Mouse (Mus musculus) midbrain, embryonic 10.5 days (tissue): Measurements from ENCODE around the gene Cnmd. TPM values are rescaled to one million over a fixed set of nuclear protein-coding genes. Genes with fewer than 3 reads are reported as not detected.

Experiments used
- DNase-seq: peaks from one replicate; pipeline ENCODE4 v3.0.0-alpha.2; 2017; ENCODE audit warnings: low spot score
- H3K27ac ChIP-seq: fragments of 300-500 bp; sonication (generic); replicated peaks from 2 replicates; pipeline ENCODE4 v1.5.1; 2016; ENCODE audit warnings: mild to moderate bottlenecking
- H3K27me3 ChIP-seq: fragments of 300-500 bp; sonication (generic); 2 replicates; pipeline ENCODE4 v1.6.1; 2016; ENCODE audit warnings: low read depth, mild to moderate bottlenecking; ENCODE audit not compliant: poor library complexity, severe bottlenecking
- H3K36me3 ChIP-seq: fragments of 300-500 bp; sonication (generic); 2 replicates; pipeline ENCODE4 v1.6.1; 2016; ENCODE audit warnings: mild to moderate bottlenecking, moderate library complexity
- H3K4me1 ChIP-seq: fragments of 300-500 bp; sonication (generic); 2 replicates; pipeline ENCODE4 v1.6.1; 2016
- H3K4me3 ChIP-seq: fragments of 300-500 bp; sonication (generic); 2 replicates; pipeline ENCODE4 v1.5.1; 2016; ENCODE audit warnings: mild to moderate bottlenecking, moderate library complexity
- H3K9me3 ChIP-seq: fragments of 300-500 bp; sonication (generic); replicated peaks from 2 replicates; pipeline ENCODE4 v1.6.1; 2016; ENCODE audit warnings: mild to moderate bottlenecking
- WGBS: fragments of 180-500 bp; shearing (Covaris S2); methylation state at CpG from one replicate; pipeline ENCODE4 v1.1.7; 2016; 5-methylcytosine and 5-hydroxymethylcytosine counted together
- polyA plus RNA-seq: library from polyadenylated mRNA; unstranded; fragments of >200 nt; fragmentation: Nextera tagmentation; extraction: Ambion mirVana; gene quantifications from 2 replicates; pipeline ENCODE4 v1.2.1, GENCODE M21; 2016

Cnmd gene
- 5.3 and 6.3 TPM in 2 replicates for polyA plus RNA-seq

GRCm38 (mm10) chr14:79662001-79662400 lies at the start of gene Cnmd:
Cnmd (minus strand) TSS chr14:79662170.
- Histone ChIP-seq H3K4me3 (peak within 1 kb of the TSS; percentile 49), H3K36me3 (no peaks in the 10 kb centered on the region), H3K27me3 (peaks cover 23% of the 10 kb centered on the region), H3K9me3 (no peaks in the 10 kb centered on the region), H3K27ac (peak within 1 kb of the TSS; percentile 43; the same call in 1 of the 2 replicates), H3K4me1 (peaks cover 20% of the 10 kb centered on the region)
- 60% methylated on average over 4 of the region's 4 CpGs for WGBS
- no peak for DNase-seq

DNA sequence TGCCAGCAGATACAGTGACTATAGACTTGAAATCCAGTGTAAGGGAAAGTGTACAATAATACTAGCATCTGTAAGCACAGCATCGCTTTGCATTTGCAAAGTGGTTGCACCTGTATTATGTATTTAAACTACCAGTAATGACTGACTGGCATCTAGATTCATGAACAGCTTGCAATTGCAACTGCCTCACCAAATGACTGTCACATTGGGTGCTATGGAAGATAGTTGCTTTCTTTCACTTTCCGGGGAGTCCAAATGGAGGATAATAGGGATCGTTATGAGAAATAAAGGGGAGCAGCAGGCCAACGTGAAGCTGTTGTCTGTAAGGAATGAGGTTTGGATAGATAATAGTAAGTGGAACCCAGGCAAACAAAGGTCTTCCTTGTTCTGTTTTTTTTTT lies 49.3 kb upstream of the Cnmd start:
- no peak overlapping the region for H3K27ac ChIP-seq
- H3K4me1 ChIP-seq, result no peaks in the 10 kb centered on the region
- H3K9me3 ChIP-seq, result no peaks in the 10 kb centered on the region
- no peak for DNase-seq
- no peaks in the 10 kb centered on the region for H3K36me3 ChIP-seq
- WGBS, result 81% methylated on average over 4 of the region's 4 CpGs
- H3K27me3 ChIP-seq, result no peaks in the 10 kb centered on the region
- H3K4me3 ChIP-seq, result no peak overlapping the region

- no peaks in the 10 kb centered on the region for H3K36me3 ChIP-seq
- 87% methylated on average over 22 of the region's 22 CpGs for WGBS
- DNase-seq, result no peak
- no peaks in the 10 kb centered on the region for H3K9me3 ChIP-seq
- H3K4me1 ChIP-seq, result peaks cover 22% of the 10 kb centered on the region
- H3K27me3 ChIP-seq, result no peaks in the 10 kb centered on the region
- H3K27ac ChIP-seq, result no peak overlapping the region
- H3K4me3 ChIP-seq, result no peak overlapping the region
Measured at GRCm38 (mm10) chr14:79703523-79704172, 41.7 kb upstream of the Cnmd start.

- Histone ChIP-seq H3K36me3 (no peaks in the 10 kb centered on the region), H3K4me1 (peaks cover 22% of the 10 kb centered on the region), H3K27ac (peak overlapping the region; percentile 61), H3K9me3 (no peaks in the 10 kb centered on the region), H3K4me3 (no peak overlapping the region), H3K27me3 (no peaks in the 10 kb centered on the region)
- 75% methylated on average over 5 of the region's 5 CpGs for WGBS
- no peak for DNase-seq
Measured at GRCm38 (mm10) chr14:79701606-79702005, 39.6 kb upstream of the Cnmd start.

DNA sequence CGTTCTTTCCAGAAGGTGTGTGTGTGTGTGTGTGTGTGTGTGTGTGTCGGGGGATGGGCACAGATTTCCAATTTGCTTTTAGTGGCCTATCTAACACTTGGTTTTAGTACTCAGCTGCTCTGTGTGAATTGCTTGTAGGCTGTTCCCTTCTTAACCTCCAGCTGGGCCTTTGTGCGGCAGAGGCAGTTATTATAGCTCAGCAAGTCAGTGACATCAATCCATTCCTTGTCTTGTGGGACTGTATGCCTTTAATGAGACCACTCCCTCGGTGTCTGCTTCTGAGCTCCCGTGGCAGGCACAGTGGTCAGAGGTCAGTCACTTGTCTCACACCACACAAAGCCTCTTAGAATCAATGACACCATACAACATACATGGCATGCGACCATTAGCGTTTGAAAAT lies 39.1 kb upstream of the Cnmd start:
- peak overlapping the region; percentile 61; the same call in 1 of the 2 replicates for H3K27ac ChIP-seq
- DNase-seq, result peak; percentile 27

DNA sequence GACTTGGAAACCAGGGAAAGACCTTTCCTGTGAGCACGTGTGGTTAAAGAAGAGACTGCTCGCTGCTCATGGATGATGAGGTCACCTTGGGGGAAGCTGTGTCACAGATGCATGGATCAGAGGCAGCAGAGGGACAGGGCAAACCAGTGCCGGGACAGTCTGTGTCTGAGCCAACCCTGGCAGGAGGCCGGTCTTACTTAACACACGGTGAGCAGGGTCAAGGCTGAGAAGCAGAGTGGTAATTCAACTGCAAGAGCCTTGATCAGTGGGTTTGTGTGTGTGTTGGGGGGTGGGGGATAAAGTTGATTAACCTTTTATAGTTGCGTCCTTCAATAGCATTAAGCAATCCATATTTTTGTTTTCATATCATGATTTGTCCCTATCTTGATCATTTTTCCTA lies 37.4 kb upstream of the Cnmd start:
- WGBS, result 68% methylated on average over 6 of the region's 6 CpGs
- H3K36me3 ChIP-seq, result no peaks in the 10 kb centered on the region

More for the DNA sequence above, 39.1 kb upstream of the Cnmd start:
- no peaks in the 10 kb centered on the region for H3K36me3 ChIP-seq
- H3K4me3 ChIP-seq, result no peak overlapping the region
- no peaks in the 10 kb centered on the region for H3K27me3 ChIP-seq
- H3K4me1 ChIP-seq, result peaks cover 22% of the 10 kb centered on the region
- 47% methylated on average over 7 of the region's 7 CpGs for WGBS
- no peaks in the 10 kb centered on the region for H3K9me3 ChIP-seq

DNA sequence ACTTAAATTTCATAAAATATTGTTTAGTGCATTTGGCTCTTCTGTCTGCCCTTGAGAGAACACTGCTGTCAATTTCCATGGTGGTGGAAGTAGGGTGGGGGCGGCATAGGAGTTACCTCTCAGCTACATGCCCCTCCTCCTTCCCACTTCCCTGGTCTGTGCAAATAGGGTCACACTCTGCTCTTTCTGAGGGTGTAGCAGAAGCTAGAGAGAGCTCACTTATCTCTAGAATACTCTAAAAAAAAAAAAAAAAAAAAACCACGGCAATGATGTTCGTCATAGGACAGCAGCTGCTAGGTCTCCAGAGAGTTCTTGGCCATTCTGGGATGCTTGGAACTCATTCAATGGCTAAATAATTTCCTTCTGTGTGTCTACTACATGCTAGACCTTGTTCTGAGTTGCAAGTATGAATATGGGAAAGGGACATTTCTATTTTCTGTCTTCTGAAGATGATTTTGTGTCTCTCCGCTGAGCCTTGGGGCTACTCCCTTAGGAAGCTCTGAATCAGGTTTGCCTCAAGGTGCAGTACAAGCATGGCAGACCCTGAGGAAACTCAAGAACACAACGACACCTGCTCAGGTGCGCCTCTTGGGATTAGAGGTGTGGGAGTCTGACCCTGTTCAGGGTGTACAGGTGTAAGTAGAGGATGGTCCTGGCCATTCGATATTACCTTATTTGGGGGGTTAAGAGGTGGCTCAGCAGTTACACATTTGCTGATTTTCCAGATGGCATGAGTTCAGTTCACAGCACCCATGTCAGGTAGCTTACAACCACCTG lies 28.3 kb upstream of the Cnmd start:
- no peak for DNase-seq
- Histone ChIP-seq H3K27me3 (no peaks in the 10 kb centered on the region), H3K4me3 (no peak overlapping the region), H3K4me1 (no peaks in the 10 kb centered on the region), H3K36me3 (no peaks in the 10 kb centered on the region), H3K9me3 (no peaks in the 10 kb centered on the region), H3K27ac (no peak overlapping the region)
- WGBS, result 92% methylated on average over 7 of the region's 7 CpGs

More for the DNA sequence above, 37.4 kb upstream of the Cnmd start:
- Histone ChIP-seq H3K4me1 (peaks cover 22% of the 10 kb centered on the region), H3K27ac (no peak overlapping the region), H3K27me3 (no peaks in the 10 kb centered on the region), H3K4me3 (no peak overlapping the region), H3K9me3 (no peaks in the 10 kb centered on the region)
- no peak for DNase-seq

- Histone ChIP-seq H3K27me3 (no peaks in the 10 kb centered on the region; the same call in 1 of the 2 replicates), H3K4me3 (no peak overlapping the region), H3K9me3 (no peaks in the 10 kb centered on the region), H3K27ac (no peak overlapping the region), H3K36me3 (no peaks in the 10 kb centered on the region), H3K4me1 (peaks cover 26% of the 10 kb centered on the region)
- WGBS, result 80% methylated on average over 5 of the region's 5 CpGs
- DNase-seq, result no peak
Measured at GRCm38 (mm10) chr14:79680652-79681051, 18.7 kb upstream of the Cnmd start.

DNA sequence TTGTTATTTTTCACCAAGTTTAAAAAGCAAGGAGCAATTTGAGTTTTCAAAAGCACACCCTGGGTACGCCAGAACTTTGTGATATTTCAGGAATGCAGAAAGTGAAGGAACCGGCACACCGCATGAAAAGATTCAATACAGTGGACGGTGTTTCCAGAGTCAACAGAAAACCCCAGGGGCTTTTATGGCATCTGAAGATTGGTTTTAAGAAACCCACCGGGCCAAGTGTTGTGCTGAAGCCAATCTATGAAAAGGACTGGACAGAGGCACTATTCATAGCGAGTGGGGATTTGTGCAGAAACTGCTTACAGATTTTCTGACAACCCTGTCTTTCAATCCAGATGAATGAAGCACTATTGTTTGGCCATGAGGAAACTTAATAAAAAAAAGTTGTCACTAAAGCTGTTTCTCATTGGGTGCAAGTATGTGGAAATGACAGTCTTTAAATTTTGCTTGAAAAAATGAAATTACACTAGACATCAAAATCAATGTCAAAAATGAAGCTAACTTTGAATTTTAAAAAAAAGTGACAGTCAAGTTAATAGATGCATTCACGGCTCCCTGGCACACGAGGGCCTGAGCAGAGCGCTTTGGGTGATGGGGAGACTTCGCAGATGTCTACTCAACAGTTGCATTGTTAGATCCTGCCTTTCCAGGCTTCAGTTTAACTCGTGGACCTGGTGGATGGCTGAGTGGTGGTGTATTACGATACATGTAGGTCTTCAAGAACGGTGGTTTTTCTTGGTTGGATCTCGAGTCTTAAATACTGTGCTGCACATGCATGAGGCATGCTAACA lies 16.1 kb upstream of the Cnmd start:
- DNase-seq, result peak; percentile 23
- Histone ChIP-seq H3K36me3 (no peaks in the 10 kb centered on the region), H3K4me3 (no peak overlapping the region), H3K27me3 (peaks cover 13% of the 10 kb centered on the region), H3K4me1 (peaks cover 40% of the 10 kb centered on the region), H3K9me3 (no peaks in the 10 kb centered on the region), H3K27ac (peak overlapping the region; percentile 42; the same call in 1 of the 2 replicates)
- 57% methylated on average over 14 of the region's 14 CpGs for WGBS

DNA sequence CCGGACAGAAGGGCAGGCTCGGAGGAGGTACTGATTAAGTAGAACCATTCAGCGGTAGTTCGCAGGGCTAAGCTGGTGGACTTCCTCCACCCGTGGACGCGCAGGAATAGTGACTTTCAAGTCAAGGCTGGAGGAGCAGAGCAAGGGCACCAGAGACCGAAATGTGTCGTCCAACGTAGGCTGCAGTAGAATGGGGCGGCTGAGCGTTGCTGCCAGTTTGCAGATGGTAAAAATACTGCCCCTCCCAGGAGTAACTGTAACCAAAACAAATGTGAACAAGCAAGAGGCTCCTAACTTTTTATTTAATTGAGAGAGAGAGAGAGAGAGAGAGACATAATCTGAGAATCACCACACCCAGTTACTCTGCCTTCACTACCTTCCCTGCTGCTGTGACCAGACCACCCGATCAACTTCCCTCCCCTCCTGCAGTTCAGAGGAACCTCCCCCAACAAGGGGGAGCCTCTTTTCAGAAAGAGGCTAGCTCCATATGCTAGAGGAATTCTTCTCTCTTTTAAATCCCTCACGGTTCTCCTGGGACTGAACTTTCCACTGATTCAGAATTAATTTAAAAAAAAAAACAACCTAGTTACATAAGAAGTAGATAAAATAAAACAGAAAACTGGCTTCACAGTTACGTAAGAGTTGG lies 15.3 kb upstream of the Cnmd start:
- WGBS, result 52% methylated on average over 15 of the region's 15 CpGs
- H3K27ac ChIP-seq, result 0 out of 2 replicates have a peak overlapping the region, but pooled peaks have one; percentile 10

GRCm38 (mm10) chr14:79673083-79674013 lies 11.4 kb upstream of the Cnmd start:
- Histone ChIP-seq H3K4me1 (peaks cover 55% of the 10 kb centered on the region), H3K27me3 (peaks cover 13% of the 10 kb centered on the region), H3K27ac (peak overlapping the region; percentile 42; the same call in 1 of the 2 replicates), H3K9me3 (no peaks in the 10 kb centered on the region), H3K4me3 (no peak overlapping the region), H3K36me3 (no peaks in the 10 kb centered on the region)
- WGBS, result 64% methylated on average over 17 of the region's 17 CpGs
- DNase-seq, result peak; percentile 41

More for the DNA sequence above, 15.3 kb upstream of the Cnmd start:
- Histone ChIP-seq H3K4me1 (peaks cover 49% of the 10 kb centered on the region), H3K4me3 (no peak overlapping the region), H3K27me3 (peaks cover 13% of the 10 kb centered on the region), H3K9me3 (no peaks in the 10 kb centered on the region), H3K36me3 (no peaks in the 10 kb centered on the region)
- peak; percentile 15 for DNase-seq
